In genomic region chr2:65320975-65321374, GRCm38 (mm10) we compare ENCODE assay signal across 14 mouse cellular contexts. TPM values are rescaled to one million over a fixed set of nuclear protein-coding genes. Genes with fewer than 3 reads are reported as not detected.
A peak's percentile ranks its signal among the peaks of the same experiment; 100 is the strongest.
DNase-seq lines count a peak whose midpoint lies in the region; ATAC-seq and TF ChIP-seq lines count a peak whose summit lies in the region.
"Had no signal": no experiment of that assay in that cellular context is flagged by ENCODE, and none has a peak within 500 bp of the region (broad histone marks: within the 10 kb centered on the region; RNA-seq: fewer than 3 reads in every experiment).

No protein-coding gene starts in this region.

- no peaks in the 10 kb centered on the region for H3K36me3 ChIP-seq in heart, embryonic 10.5 days
- no peaks in the 10 kb centered on the region for H3K36me3 ChIP-seq in intestine, postnatal 0 days (ENCODE audit: control insufficient read depth, insufficient read depth)
- H3K36me3 ChIP-seq: liver, embryonic 15.5 days had no signal

- H3K4me2 ChIP-seq in intestine, postnatal 0 days (replicated peaks; ENCODE audit: low read depth) = no peak overlapping the region
- H3K4me2 ChIP-seq: liver, embryonic 15.5 days had no signal

- TF ChIP-seq CTCF in intestine, postnatal 0 days (IDR thresholded peaks at IDR 0.05; ENCODE audit: low read depth) = no peak
- no peak for TF ChIP-seq CTCF in layer of hippocampus, adult 2 months (conservative IDR thresholded peaks at IDR 0.05)

- H3K27me3 ChIP-seq in heart, embryonic 10.5 days (ENCODE audit: insufficient read depth, poor library complexity, severe bottlenecking) = no peaks in the 10 kb centered on the region
- no peaks in the 10 kb centered on the region for H3K27me3 ChIP-seq in intestine, postnatal 0 days (replicated peaks; ENCODE audit: control insufficient read depth, insufficient read depth, low read length)
- H3K27me3 ChIP-seq: liver, embryonic 15.5 days; megakaryocyte, embryonic 14.5 days had no signal

- H3K9ac ChIP-seq in intestine, postnatal 0 days (ENCODE audit: low read depth, low read length) = no peak overlapping the region
- H3K9ac ChIP-seq: forebrain, postnatal 0 days; liver, embryonic 15.5 days had no signal

- ATAC-seq in intestine, postnatal 0 days = peak; percentile 54
- ATAC-seq: forebrain, postnatal 0 days had no signal

- no peak overlapping the region for H3K27ac ChIP-seq in heart, embryonic 10.5 days
- H3K27ac ChIP-seq in intestine, postnatal 0 days (ENCODE audit: low read depth, low read length) = no peak overlapping the region
- no peak overlapping the region for H3K27ac ChIP-seq in layer of hippocampus, adult 2 months
- H3K27ac ChIP-seq: kidney, postnatal 0 days; liver, embryonic 15.5 days had no signal

- H3K4me3 ChIP-seq in heart, embryonic 10.5 days = no peak overlapping the region
- H3K4me3 ChIP-seq in intestine, postnatal 0 days (ENCODE audit: low read depth, low read length) = no peak overlapping the region
- H3K4me3 ChIP-seq in layer of hippocampus, adult 2 months = no peak overlapping the region
- H3K4me3 ChIP-seq: liver, embryonic 15.5 days; megakaryocyte, embryonic 14.5 days had no signal

- WGBS in heart, embryonic 10.5 days = 52% methylated on average over 2 of the region's 2 CpGs
- 25% methylated on average over 2 of the region's 2 CpGs for WGBS in intestine, postnatal 0 days

- peaks cover 16% of the 10 kb centered on the region for H3K4me1 ChIP-seq in heart, embryonic 10.5 days
- H3K4me1 ChIP-seq in intestine, postnatal 0 days (replicated peaks; ENCODE audit: control insufficient read depth, insufficient read depth, low read length) = no peaks in the 10 kb centered on the region
- H3K4me1 ChIP-seq: liver, embryonic 15.5 days had no signal

- DNase-seq in heart, adult 18-20 months = peak; percentile 49 to 53
- DNase-seq in heart, embryonic 10.5 days (ENCODE audit: low spot score) = no peak
- peak; percentile 38 for DNase-seq in ovary, adult 18-20 months (ENCODE audit: low spot score)
- no peak for DNase-seq in ovary, postnatal 14 days (ENCODE audit: low spot score)
- DNase-seq in layer of hippocampus, adult 11-12 months (ENCODE audit: low spot score) = no peak
- DNase-seq in gastrocnemius, postnatal 25 days = no peak
- DNase-seq in layer of hippocampus, adult 2 months (ENCODE audit: low spot score in 2 of 2) = no peak
- DNase-seq: forebrain, postnatal 0 days; retina, postnatal 1 day had no signal

- H3K9me3 ChIP-seq in heart, embryonic 10.5 days = no peaks in the 10 kb centered on the region
- H3K9me3 ChIP-seq in intestine, postnatal 0 days (ENCODE audit: control insufficient read depth) = no peaks in the 10 kb centered on the region
- H3K9me3 ChIP-seq: liver, embryonic 15.5 days; megakaryocyte, embryonic 14.5 days had no signal

RNA-seq across cellular contexts. Expression of gene Slc38a11, which starts 42.9 kb away (rescaled TPM):
- total RNA-seq in heart, adult 18-20 months (2021) = 1 to 10 TPM in 1 of 2 experiments, under 1 TPM in 1; 0.89 to 1.0 TPM
- polyA plus RNA-seq in heart, embryonic 10.5 days (2016; fragmentation: Nextera tagmentation; extraction: Ambion mirVana) = 0.15 TPM in 1 of 2 replicates, not detected in the other
- 0.50 and 0.63 TPM in 2 replicates for polyA plus RNA-seq in intestine, postnatal 0 days (2015; fragmentation: Nextera tagmentation; extraction: Ambion mirVana)
- under 1 TPM; 0.38 to 0.64 TPM for total RNA-seq in gastrocnemius, postnatal 25 days (2021)
- total RNA-seq in layer of hippocampus, adult 2 months (2021) = 1 to 10 TPM; 3.1 to 3.5 TPM
- polyA plus RNA-seq: heart, embryonic 14.5 days; liver, embryonic 15.5 days had no signal

Comparison
In these comparisons a context has a peak if more than half of its experiments do, and no peak if none do; other contexts are left out.
1. DNase-seq: peak in heart, adult 18-20 months (2 of 2) and ovary, adult 18-20 months (single experiment); none in heart, embryonic 10.5 days (single experiment), ovary, postnatal 14 days (single experiment), layer of hippocampus, adult 11-12 months (single experiment), gastrocnemius, postnatal 25 days (single experiment) and layer of hippocampus, adult 2 months (0 of 2).